Mouse (Mus musculus): ENCODE measurements around the gene Ccl4.

The Ccl4 gene

DNA sequence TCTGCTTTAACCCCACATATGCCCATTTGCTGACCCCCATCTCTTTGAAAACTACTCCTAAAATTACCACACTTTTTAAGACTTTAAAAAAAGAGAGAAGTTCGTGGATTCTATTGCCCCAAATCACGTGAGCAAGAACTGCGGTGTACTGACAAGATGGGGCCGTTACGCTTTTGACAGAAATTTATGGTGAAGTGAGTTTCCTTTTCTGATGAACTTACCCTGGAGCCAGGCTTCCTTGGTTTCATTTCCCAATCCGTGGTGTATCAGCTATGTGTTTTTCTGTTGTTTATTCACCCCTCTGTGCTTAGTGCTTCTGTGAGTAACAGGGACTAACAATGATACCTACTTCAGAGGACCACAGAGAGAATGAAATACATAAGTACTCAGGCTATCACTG lies 3.6 kb upstream of the Ccl4 start:
- in situ Hi-C loops (cut with MboI; ENCODE audit: unreplicated experiment in 2 of 2): no loop called here

DNA sequence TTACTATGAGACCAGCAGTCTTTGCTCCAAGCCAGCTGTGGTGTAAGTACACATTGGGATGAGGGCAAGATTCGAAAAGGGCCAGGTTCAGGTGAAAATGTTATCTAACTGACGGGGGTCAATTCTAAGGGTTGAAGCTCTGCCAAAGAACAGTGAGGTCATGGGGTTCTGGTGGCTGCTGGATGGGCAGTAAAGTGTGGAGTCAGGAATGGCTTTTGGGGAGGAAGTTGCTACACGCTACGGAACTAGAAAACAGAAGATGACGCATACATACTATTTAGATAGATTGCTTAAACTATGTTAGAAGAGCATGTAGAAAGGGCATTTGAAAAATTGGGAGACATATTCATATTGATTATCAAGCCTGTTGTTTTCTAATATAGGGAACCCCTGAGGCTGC lies 1.1 kb downstream of the Ccl4 start:
- in situ Hi-C loops (cut with MboI; ENCODE audit: unreplicated experiment in 2 of 2): no loop called here

DNA sequence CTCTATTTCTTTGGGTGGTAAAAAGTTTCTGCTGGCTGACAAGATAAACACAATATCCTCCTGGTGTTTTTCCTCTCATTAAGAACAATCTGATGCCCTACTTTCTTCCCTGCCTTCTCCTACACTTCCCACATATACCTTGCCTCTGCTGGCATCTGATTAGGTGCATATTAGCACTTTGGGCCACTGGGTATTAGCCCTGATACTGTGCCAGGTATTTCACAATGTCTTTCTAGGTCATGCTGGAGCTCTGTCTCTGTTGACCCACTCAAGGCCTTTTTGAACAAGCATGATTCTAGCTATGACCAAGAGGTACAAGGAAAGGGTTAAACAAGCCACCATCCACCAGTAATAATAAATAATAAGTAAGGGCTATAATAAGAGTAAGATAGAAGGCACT lies 9.4 kb downstream of the Ccl4 start:
- in situ Hi-C loops (cut with MboI; ENCODE audit: unreplicated experiment in 2 of 2): no loop called here

DNA sequence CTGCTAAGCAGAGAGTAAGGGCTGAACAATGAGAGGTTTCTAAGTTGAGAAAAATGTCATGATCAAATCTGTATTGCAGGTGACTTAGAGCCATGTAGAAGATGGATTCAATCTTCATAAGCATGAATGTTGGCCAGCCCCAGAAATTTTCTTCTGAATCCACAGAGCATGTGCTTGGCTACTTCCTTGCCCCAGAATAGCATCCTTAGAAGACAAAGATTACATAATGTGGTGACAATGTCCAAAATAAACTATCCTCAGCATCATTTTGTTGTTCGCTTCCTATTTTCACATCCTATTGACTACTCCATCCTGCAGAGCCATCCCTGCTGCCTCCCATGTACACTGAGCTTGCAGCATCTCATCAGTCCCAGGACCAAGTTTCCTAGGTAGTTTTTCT lies 13.3 kb downstream of the Ccl4 start:
- in situ Hi-C loops (cut with MboI; ENCODE audit: unreplicated experiment in 2 of 2): no loop called here

DNA sequence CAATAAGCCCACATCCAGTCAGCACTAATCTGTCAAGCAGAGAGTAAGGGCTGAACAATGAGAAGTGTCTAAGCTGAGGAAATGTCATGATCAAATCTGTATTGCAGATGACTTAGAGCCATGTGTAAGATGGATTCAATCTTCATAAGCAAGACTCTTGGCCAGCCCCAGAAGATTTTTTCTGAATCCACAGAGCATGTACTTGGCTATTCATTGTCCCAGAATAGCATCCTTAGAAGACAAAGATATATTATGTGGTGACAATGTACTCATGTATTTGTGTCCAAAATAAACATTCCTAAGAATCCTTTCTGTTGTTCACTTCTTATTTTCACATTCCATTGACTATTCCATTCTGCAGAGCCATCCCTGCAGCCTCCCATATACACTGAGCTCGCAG lies 27.5 kb downstream of the Ccl4 start:
- in situ Hi-C loops (cut with MboI; ENCODE audit: unreplicated experiment in 2 of 2): no loop called here

DNA sequence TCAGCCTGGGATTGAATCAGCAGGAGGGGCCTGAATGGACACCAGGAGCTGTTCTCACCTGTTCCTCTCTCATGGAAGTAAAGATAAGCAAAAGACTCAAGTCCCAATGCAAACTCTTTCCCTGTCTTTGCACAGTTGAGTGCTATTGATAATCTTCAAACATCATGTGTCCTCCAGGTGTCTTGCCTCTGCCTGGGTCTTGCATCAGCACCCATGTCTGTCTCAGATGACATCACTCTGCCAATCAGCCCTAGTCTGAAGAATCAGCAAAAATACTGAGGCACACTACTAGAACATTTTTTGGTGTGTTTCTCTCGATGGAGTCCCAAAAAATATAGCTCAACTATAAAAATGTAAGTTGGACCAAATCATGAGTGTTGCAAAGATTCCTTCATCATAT lies 29.6 kb downstream of the Ccl4 start:
- in situ Hi-C loops (cut with MboI; ENCODE audit: unreplicated experiment in 2 of 2): no loop called here

DNA sequence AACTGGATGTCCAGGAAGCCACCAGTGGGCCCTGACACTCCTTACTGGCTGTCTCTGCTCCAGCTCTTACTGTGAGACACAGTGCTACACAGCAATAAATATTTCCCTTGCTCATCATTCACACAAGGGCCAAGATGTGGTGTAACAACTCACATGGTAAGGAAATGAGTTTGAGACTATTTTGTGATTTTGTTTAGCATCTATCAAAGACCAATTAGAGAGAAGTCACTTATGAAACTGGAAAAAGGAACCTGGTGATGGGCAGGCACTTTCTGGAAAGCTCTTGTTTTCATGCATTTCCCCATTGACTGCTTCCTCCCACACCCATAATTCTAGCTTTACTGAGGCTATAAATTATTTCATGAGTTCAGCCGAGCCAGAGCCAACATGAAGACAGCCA lies 41.3 kb downstream of the Ccl4 start, which contains the start of gene Wfdc17:
Wfdc17 (plus strand) TSS at position 287 of the 400 bp plus-strand sequence.
- in situ Hi-C loops (cut with MboI; ENCODE audit: unreplicated experiment in 2 of 2): no loop called here

DNA sequence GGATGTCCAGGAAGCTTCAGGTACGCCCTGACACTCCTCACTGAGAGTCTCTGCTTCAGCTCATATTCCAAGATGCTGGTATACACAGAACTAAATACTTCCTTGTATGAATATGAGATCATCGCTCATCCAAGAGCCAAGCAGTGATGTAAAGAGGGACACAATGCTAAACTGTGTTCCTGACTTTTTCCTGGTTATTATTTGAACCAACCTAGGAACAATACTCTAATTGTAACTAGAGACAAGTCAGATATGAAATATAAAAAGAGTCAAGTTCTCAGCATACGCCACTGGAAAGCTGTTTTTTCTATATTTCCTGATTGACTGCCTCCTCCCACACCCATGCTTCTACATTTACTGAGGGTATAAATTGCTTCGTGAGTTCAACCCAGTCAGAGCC lies 46.3 kb downstream of the Ccl4 start, which contains the start of gene Wfdc18:
Wfdc18 (plus strand) TSS at position 301 of the 400 bp plus-strand sequence.
- in situ Hi-C loops (cut with MboI; ENCODE audit: unreplicated experiment in 2 of 2): no loop called here

DNA sequence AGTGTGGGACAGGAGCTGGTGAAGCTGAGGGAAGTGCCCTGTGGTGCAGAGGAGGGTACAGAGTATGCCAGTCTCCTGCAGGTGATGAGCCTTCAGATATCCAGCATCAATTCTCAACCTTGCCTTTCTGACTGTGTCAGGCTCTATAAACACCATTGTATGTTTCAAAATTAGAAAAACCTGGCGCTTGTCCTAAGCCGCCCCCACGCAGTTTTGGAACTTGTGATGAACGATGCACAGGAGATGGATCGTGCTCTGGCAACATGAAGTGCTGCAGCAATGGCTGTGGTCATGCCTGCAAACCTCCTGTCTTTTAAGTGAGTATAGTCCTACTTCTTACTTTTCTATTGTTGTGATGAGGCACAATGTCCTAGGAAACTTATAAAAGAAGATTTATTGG lies 47.3 kb downstream of the Ccl4 start:
- in situ Hi-C loops (cut with MboI; ENCODE audit: unreplicated experiment in 2 of 2): no loop called here

DNA sequence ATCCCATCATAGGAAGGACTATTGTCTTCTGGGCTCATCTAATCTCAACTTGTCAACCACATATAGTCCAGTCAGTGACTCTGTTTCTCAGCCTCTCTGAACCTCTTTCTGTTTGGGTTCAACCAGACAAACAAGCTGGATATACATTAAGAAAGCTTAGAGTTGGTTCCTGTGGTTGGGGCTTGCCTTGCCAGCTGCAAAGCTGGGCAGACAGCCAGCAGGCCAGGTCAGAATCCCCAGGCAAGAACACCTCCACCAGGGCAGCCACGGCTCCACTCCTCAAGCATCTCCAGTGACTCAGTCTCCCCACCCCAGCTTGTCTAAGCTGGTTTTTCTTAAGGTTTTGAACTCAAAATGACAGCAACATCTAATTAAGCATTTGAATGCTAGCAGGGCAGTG lies 50.3 kb downstream of the Ccl4 start:
- in situ Hi-C loops (cut with MboI; ENCODE audit: unreplicated experiment in 2 of 2): no loop called here

DNA sequence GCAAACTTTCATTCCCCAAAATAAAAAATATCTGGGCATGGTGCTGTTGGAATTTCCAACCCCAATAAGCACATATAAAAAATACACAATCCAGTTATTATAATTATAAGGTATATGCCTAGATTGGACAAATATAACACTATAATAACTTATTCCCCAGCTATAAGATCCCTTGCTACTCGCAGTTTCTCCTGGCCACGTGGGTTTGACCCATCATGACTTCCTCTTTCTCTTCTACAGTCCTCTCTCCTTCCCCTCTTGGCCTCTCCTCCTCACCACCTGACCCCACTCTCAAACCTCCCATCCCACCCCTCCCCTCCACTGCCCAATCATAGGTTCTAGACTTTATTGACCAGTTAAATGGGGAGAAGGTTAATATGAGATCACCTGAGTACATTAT lies 51.5 kb downstream of the Ccl4 start:
- in situ Hi-C loops (cut with MboI; ENCODE audit: unreplicated experiment in 2 of 2): no loop called here

All from v-Abl transformed pro-B cells (cell line).